Comparison of ENCODE assay signal across 9 mouse cellular contexts in genomic region chr9:65102377-65103172, GRCm38 (mm10). TPM values are rescaled to one million over a fixed set of nuclear protein-coding genes. Genes with fewer than 3 reads are reported as not detected.
DNase-seq lines count a peak whose midpoint lies in the region; ATAC-seq and TF ChIP-seq lines count a peak whose summit lies in the region.
"Had no signal": no experiment of that assay in that cellular context is flagged by ENCODE, and none has a peak within 500 bp of the region (broad histone marks: within the 10 kb centered on the region; RNA-seq: fewer than 3 reads in every experiment).

No protein-coding gene starts in this region.

- 4% methylated on average over 36 of the region's 36 CpGs for WGBS in kidney, embryonic 15.5 days
- 8% methylated on average over 35 of the region's 36 CpGs for WGBS in heart, embryonic 15.5 days
- 8% methylated on average over 35 of the region's 36 CpGs for WGBS in liver, embryonic 13.5 days (ENCODE audit: insufficient replicate concordance)

- peak; percentile 72 for ATAC-seq in kidney, embryonic 15.5 days (replicated peaks; ENCODE audit: low FRiP score)
- peak; percentile 50; the same call in 1 of the 2 replicates for ATAC-seq in heart, embryonic 15.5 days (replicated peaks; ENCODE audit: insufficient number of reproducible peaks, insufficient read depth, low FRiP score, low read depth)
- ATAC-seq in liver, embryonic 13.5 days (ENCODE audit: low read depth), result peak; percentile 15
- ATAC-seq in granulocyte monocyte progenitor cell, adult 5-6 weeks (replicated peaks; ENCODE audit: poor library complexity, severe bottlenecking), result no peak
- ATAC-seq: Patski had no signal

- H3K27me3 ChIP-seq in kidney, embryonic 15.5 days, result peaks cover 12% of the 10 kb centered on the region; the same call in 1 of the 2 replicates
- H3K27me3 ChIP-seq in heart, embryonic 15.5 days, result no peaks in the 10 kb centered on the region
- peaks cover 84% of the 10 kb centered on the region for H3K27me3 ChIP-seq in liver, embryonic 13.5 days

- peaks cover 4% of the 10 kb centered on the region for H3K9me3 ChIP-seq in kidney, embryonic 15.5 days (replicated peaks)
- H3K9me3 ChIP-seq in heart, embryonic 15.5 days (replicated peaks), result no peaks in the 10 kb centered on the region
- H3K9me3 ChIP-seq in liver, embryonic 13.5 days (replicated peaks), result no peaks in the 10 kb centered on the region

- peak overlapping the region; percentile 100 for H3K4me2 ChIP-seq in kidney, embryonic 15.5 days
- H3K4me2 ChIP-seq in heart, embryonic 15.5 days, result peak overlapping the region; percentile 96
- H3K4me2 ChIP-seq in liver, embryonic 13.5 days, result peak overlapping the region; percentile 83

- peak overlapping the region; percentile 76 for H3K9ac ChIP-seq in kidney, embryonic 15.5 days
- H3K9ac ChIP-seq in heart, embryonic 15.5 days, result peak overlapping the region; percentile 70
- H3K9ac ChIP-seq in liver, embryonic 13.5 days, result peak overlapping the region; percentile 61

- peak overlapping the region; percentile 81 for H3K4me3 ChIP-seq in kidney, embryonic 15.5 days (replicated peaks)
- H3K4me3 ChIP-seq in cortical plate, adult 2 months (ENCODE audit: insufficient read depth, low read length), result peak overlapping the region; percentile 78
- H3K4me3 ChIP-seq in heart, embryonic 15.5 days, result peak overlapping the region; percentile 71
- H3K4me3 ChIP-seq in liver, embryonic 13.5 days (replicated peaks), result peak overlapping the region; percentile 60

- DNase-seq in kidney, adult 18-20 months, result no peak
- DNase-seq in ZHBTc4 (ENCODE audit: low read depth, low spot score), result peak; percentile 67
- no peak for DNase-seq in liver, embryonic 13.5 days
- peak; percentile 74 for DNase-seq in retina, embryonic 14.5 days (ENCODE audit: low spot score)

- no peak for TF ChIP-seq POLR2A in cortical plate, adult 2 months (IDR thresholded peaks at IDR 0.05; ENCODE audit: extremely low read depth, insufficient read depth, low read length)

- TF ChIP-seq CTCF in cortical plate, adult 2 months (IDR thresholded peaks at IDR 0.05; ENCODE audit: extremely low read depth, insufficient read depth, low read length), result no peak

- no peaks in the 10 kb centered on the region for H3K36me3 ChIP-seq in kidney, embryonic 15.5 days
- no peaks in the 10 kb centered on the region for H3K36me3 ChIP-seq in heart, embryonic 15.5 days
- no peaks in the 10 kb centered on the region for H3K36me3 ChIP-seq in liver, embryonic 13.5 days

- H3K4me1 ChIP-seq in kidney, embryonic 15.5 days, result peaks cover 27% of the 10 kb centered on the region
- H3K4me1 ChIP-seq in cortical plate, adult 2 months (ENCODE audit: control insufficient read depth, insufficient read depth, low read length), result no peaks in the 10 kb centered on the region
- peaks cover 19% of the 10 kb centered on the region for H3K4me1 ChIP-seq in heart, embryonic 15.5 days (replicated peaks)
- peaks cover 25% of the 10 kb centered on the region for H3K4me1 ChIP-seq in liver, embryonic 13.5 days (replicated peaks)

- H3K27ac ChIP-seq in kidney, embryonic 15.5 days, result peak overlapping the region; percentile 76
- no peak overlapping the region for H3K27ac ChIP-seq in cortical plate, adult 2 months (ENCODE audit: insufficient read depth, low read length)
- peak overlapping the region; percentile 82 for H3K27ac ChIP-seq in heart, embryonic 15.5 days
- peak overlapping the region; percentile 67 for H3K27ac ChIP-seq in liver, embryonic 13.5 days

RNA-seq across cellular contexts. Expression of gene Igdcc4, which starts 1.3 kb away (rescaled TPM):
- 11.8 and 13.5 TPM in 2 replicates for polyA plus RNA-seq in kidney, embryonic 15.5 days (2015; fragmentation: Nextera tagmentation; extraction: Ambion mirVana)
- 27.2 and 27.9 TPM in 2 replicates for polyA plus RNA-seq in cortical plate, adult 2 months (2012; rRNA removed)
- polyA plus RNA-seq in heart, embryonic 15.5 days (2015; fragmentation: Nextera tagmentation; extraction: Ambion mirVana), result 9.1 and 13.0 TPM in 2 replicates
- polyA plus RNA-seq in liver, embryonic 13.5 days (2015; fragmentation: Nextera tagmentation; extraction: Ambion mirVana), result 3.8 and 4.6 TPM in 2 replicates
- 0.38 TPM in 1 of 2 replicates, not detected in the other for total RNA-seq in granulocyte monocyte progenitor cell, adult 5-6 weeks (2014; fragmentation: Nextera tagmentation)
- total RNA-seq in granulocyte monocyte progenitor cell, adult 5-6 weeks (2017), result 0.15 and 0.17 TPM in 2 replicates

RNA-seq across cellular contexts. Expression of gene Igdcc3, which starts 38.4 kb away (rescaled TPM):
- 3.5 and 4.2 TPM in 2 replicates for polyA plus RNA-seq in kidney, embryonic 15.5 days (2015; fragmentation: Nextera tagmentation; extraction: Ambion mirVana)
- polyA plus RNA-seq in cortical plate, adult 2 months (2012; rRNA removed), result 1.3 and 2.0 TPM in 2 replicates
- polyA plus RNA-seq in heart, embryonic 15.5 days (2015; fragmentation: Nextera tagmentation; extraction: Ambion mirVana), result 0.19 and 0.71 TPM in 2 replicates
- polyA plus RNA-seq in liver, embryonic 13.5 days (2015; fragmentation: Nextera tagmentation; extraction: Ambion mirVana), result 0.15 TPM in 2 replicates
- not detected in 2 replicates for total RNA-seq in granulocyte monocyte progenitor cell, adult 5-6 weeks (2014; fragmentation: Nextera tagmentation)
- total RNA-seq in granulocyte monocyte progenitor cell, adult 5-6 weeks (2017), result not detected in 2 replicates
- polyA plus RNA-seq: Patski had no signal

Comparison
In these comparisons a context has a peak if more than half of its experiments do, and no peak if none do; other contexts are left out.
1. DNase-seq: peak in ZHBTc4 (single experiment) and retina, embryonic 14.5 days (single experiment); none in kidney, adult 18-20 months (single experiment) and liver, embryonic 13.5 days (single experiment).
2. Peak in every context shown above with its lines, with median percentiles within 50 percentile points of each other: H3K4me2 ChIP-seq, H3K4me3 ChIP-seq and H3K9ac ChIP-seq.